Mouse (Mus musculus): ENCODE measurements around the gene Cntrl. TPM values are rescaled to one million over a fixed set of nuclear protein-coding genes. Genes with fewer than 3 reads are reported as not detected.

The Cntrl gene
- polyA plus RNA-seq (2017; shearing (Covaris generic)), result 134 TPM

GRCm38 (mm10) chr2:35109141-35109923 is at the start of gene Cntrl:
Gene Cntrl (plus strand): TSS chr2:35109492.

DNA sequence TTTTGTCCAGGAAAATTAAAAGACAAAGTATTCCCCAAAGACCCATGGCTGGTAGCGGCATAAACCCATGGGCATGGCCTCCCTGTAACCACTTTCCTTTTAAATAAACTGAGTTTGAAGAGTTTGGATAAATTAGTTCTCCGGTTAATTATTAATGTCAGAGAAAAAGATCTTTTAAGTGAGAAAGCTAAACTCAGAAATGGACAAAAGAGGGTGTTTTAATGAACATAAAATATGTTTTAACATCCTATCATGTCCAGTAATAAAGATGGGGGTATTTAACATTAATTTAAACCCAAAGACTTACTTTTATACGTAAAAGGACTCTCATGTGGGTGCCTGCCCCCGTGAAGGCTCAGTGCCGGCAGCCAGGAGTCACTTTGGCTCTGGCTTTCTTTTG is 48.0 kb upstream of the Cntrl start, which contains the start of gene Hc:
Hc (minus strand) TSS at position 101 of the 400 bp plus-strand sequence.

DNA sequence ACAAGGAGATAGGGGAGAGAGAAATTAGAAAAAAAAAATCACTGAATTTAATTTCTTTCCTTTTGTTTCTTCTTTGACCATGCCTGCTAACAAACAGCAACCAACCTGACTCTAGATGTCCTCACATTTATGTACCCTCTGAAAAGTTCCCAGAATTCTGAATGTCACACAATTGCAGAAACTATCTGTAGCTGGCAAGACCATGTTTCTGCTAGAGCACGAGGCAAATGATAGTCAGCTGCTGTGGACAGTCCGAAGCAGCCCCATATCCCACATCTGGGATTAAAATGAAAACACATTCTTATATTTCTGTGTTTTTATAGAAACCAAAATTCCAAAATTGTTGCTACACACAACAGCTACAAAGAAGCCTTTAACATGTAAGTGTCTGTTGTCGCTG is 7.8 kb upstream of the Cntrl start, which contains the start of gene AI182371:
AI182371 (minus strand) TSS at position 101 of the 400 bp plus-strand sequence.

DNA sequence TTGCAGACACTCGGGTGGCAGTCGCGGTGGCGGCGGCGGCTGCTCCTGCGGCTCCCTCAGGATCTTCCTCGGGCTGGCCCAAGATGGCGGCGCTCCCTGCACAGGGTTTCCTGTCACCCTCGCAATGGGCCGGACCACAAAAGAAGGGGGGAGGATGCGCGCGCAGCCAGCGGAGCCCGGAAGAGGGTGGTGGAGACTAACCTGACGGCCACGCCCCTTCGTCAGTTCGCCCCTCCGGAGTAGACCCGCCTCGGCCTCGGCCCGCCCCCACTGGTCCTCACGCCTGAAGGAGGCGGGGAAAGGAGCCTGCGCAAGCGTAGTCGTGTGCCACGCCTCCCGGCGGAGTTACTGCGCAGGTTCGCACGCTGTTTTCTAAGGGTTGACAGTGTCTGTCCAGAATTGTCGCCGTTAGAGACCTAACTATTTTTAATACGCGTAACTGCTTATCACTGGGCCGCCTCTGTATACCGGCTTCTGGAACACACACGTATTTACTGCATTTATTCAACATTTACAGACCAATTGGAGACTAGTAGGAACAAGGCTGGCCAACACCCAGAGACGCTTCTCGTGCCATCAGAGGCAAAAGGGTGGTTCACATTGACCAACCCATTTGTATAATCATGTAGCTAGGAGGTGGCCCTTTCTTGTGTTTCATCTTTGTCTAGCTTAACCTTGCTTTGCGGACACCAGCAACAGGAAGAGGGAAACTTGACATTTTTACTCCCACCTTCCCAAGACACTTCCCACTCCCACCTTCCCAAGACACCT is 91.8 kb downstream of the Cntrl start, which contains the start of gene Rab14:
Rab14 (minus strand) TSS at position 223 of the 771 bp plus-strand sequence.

Other genes with a start within 250 kb of the Cntrl start
- gene Cutal, start 235.1 kb upstream of the Cntrl start, polyA plus RNA-seq (2017; shearing (Covaris generic)), result not detected
- gene Psmd5, start 234.5 kb upstream of the Cntrl start, polyA plus RNA-seq (2017; shearing (Covaris generic)), result 105 TPM
- 1.2 TPM for gene Phf19, start 195.5 kb upstream of the Cntrl start, polyA plus RNA-seq (2017; shearing (Covaris generic))
- gene Traf1, start 147.7 kb upstream of the Cntrl start, polyA plus RNA-seq (2017; shearing (Covaris generic)), result 566 TPM
- gene Hc, start 48.1 kb upstream of the Cntrl start, polyA plus RNA-seq (2017; shearing (Covaris generic)), result 0.45 TPM
- 2.0 TPM for gene AI182371, start 7.9 kb upstream of the Cntrl start, polyA plus RNA-seq (2017; shearing (Covaris generic))
- 190 TPM for gene Rab14, start 91.6 kb downstream of the Cntrl start, polyA plus RNA-seq (2017; shearing (Covaris generic))
- 32.0 TPM for gene Gsn, start 146.9 kb downstream of the Cntrl start, polyA plus RNA-seq (2017; shearing (Covaris generic))
- 5.6 TPM for gene Stom, start 227.5 kb downstream of the Cntrl start, polyA plus RNA-seq (2017; shearing (Covaris generic))

Data from inflammation-experienced regulatory T-cells, adult 16 weeks (primary cell).